Mouse (Mus musculus): Measurements from ENCODE around the gene H2afv.

DNA sequence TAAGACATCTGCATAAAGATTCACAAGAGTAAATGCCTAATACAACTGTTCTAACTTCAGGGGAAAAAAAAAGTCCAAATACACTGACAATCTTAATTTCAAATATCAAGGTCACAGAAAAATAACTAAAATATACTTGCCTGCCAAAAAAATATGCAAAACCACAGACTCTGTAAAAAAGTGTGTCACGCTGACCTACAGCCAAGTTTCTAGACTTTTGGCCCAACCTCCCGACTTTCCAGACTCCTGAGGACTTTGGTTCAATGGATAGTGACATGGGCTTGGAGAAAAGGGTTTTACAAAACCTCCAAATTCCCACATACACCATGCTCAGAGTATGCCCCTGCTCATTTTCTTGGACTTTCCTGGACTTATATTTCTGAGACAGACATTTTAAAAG lies 24.3 kb upstream of the H2afv start:
- TF ChIP-seq CHD2 (IDR thresholded peaks at IDR 0.05; ENCODE audit: low read depth, low read length), result no peak
- TF ChIP-seq MAFK (IDR thresholded peaks at IDR 0.05; ENCODE audit: insufficient read depth, low read depth, low read length), result no peak
- no peak for TF ChIP-seq ZC3H11A (IDR thresholded peaks at IDR 0.05; ENCODE audit: borderline replicate concordance, low read depth, low read length)
- TF ChIP-seq HCFC1 (IDR thresholded peaks at IDR 0.05; ENCODE audit: borderline replicate concordance, insufficient read depth, low read length), result no peak
